Mouse (Mus musculus): ENCODE data around the gene 3110082I17Rik. TPM values are rescaled to one million over a fixed set of nuclear protein-coding genes. Genes with fewer than 3 reads are reported as not detected.

The 3110082I17Rik gene
- polyA plus RNA-seq, 1 experiment from 2014 or later, result 19.5 TPM

MicroRNAs within 50 kb of the gene (microRNA counts, 519-probe panel; counts per million panel counts)
- microRNA mmu-miR-339-3p, result 110 counts per million, percentile 56 among the panel's probes with 10 or more counts
- microRNA mmu-miR-339-5p, result 110 counts per million, percentile 56 among the panel's probes with 10 or more counts

Small RNAs within 50 kb of the gene (microRNA-seq; reads per million reads assigned to microRNA genes)
- gene Mir339, result 388 reads per million, percentile 67 among the genes with 10 or more reads in this experiment

Other genes with a start within 250 kb of the 3110082I17Rik start
- 112 and 116 TPM in 2 replicates for gene Get4, start 208.2 kb downstream of the 3110082I17Rik start, polyA plus RNA-seq (2015; fragmentation: Nextera tagmentation; extraction: Ambion mirVana)
- 13.8 and 14.5 TPM in 2 replicates for gene Adap1, start 134.9 kb downstream of the 3110082I17Rik start, polyA plus RNA-seq (2015; fragmentation: Nextera tagmentation; extraction: Ambion mirVana)
- gene Cox19, start 109.1 kb downstream of the 3110082I17Rik start, polyA plus RNA-seq (2015; fragmentation: Nextera tagmentation; extraction: Ambion mirVana), result 120 and 131 TPM in 2 replicates
- not detected in 2 replicates for gene Cyp2w1, start 107.9 kb downstream of the 3110082I17Rik start, polyA plus RNA-seq (2015; fragmentation: Nextera tagmentation; extraction: Ambion mirVana)
- gene Gpr146, start 82.8 kb downstream of the 3110082I17Rik start, polyA plus RNA-seq (2015; fragmentation: Nextera tagmentation; extraction: Ambion mirVana), result 1.7 TPM in 2 replicates
- gene C130050O18Rik, start 55.2 kb downstream of the 3110082I17Rik start, polyA plus RNA-seq (2015; fragmentation: Nextera tagmentation; extraction: Ambion mirVana), result 0.13 TPM in 1 of 2 replicates, not detected in the other
- 6.0 and 7.5 TPM in 2 replicates for gene Gper1, start 37.4 kb downstream of the 3110082I17Rik start, polyA plus RNA-seq (2015; fragmentation: Nextera tagmentation; extraction: Ambion mirVana)
- gene Zfand2a, start 24.0 kb upstream of the 3110082I17Rik start, polyA plus RNA-seq (2015; fragmentation: Nextera tagmentation; extraction: Ambion mirVana), result 12.7 and 13.9 TPM in 2 replicates
- 48.5 and 58.7 TPM in 2 replicates for gene Uncx, start 83.0 kb upstream of the 3110082I17Rik start, polyA plus RNA-seq (2015; fragmentation: Nextera tagmentation; extraction: Ambion mirVana)